Mouse (Mus musculus) lung, adult 2 months (tissue): ENCODE results near the gene Rxfp4.

Experiments
- CTCF ChIP-seq: fragments of 200-500 bp; IDR thresholded peaks from 2 replicates; pipeline ENCODE4 v1.5.1; 2011; ENCODE audit warnings: mild to moderate bottlenecking, low read length, control low read depth; ENCODE audit not compliant: insufficient read depth
- POLR2A ChIP-seq: fragments of 200-500 bp; IDR thresholded peaks from 2 replicates; pipeline ENCODE4 v1.6.1; 2011; ENCODE audit warnings: low read depth, mild to moderate bottlenecking, control low read depth, low read length, borderline replicate concordance; ENCODE audit errors: extremely low read depth

DNA sequence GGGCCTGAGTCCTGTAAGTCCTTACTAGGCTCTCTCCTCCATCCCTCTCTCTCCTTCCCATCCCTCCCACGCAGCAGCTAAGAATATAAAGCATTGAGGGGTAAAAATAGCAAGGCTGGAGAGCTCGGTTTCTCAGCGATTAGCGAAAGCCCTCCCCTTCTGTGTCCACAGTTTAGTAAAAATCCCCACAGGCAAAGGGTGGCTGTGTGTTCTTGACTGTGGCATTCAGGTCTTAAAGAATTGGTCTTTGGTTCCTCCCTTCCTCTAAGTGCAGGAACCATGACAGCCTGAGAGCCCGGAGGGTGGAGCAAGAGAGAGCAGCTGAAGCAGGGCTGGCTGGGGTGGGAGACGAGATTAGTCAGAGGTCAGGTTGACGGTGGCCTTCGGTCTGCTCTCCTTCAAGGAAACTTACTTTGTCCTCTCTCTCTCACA, 16.4 kb downstream of the Rxfp4 start:
- TF ChIP-seq CTCF (no peak), POLR2A (no peak)
